In genomic region chr7:80051835-80052234, GRCm38 (mm10) we compare ENCODE assay signal across 11 mouse cellular contexts. TPM values are rescaled to one million over a fixed set of nuclear protein-coding genes. Genes with fewer than 3 reads are reported as not detected.
DNase-seq lines count a peak whose midpoint lies in the region; ATAC-seq and TF ChIP-seq lines count a peak whose summit lies in the region.
"Had no signal": no experiment of that assay in that cellular context is flagged by ENCODE, and none has a peak within 500 bp of the region (broad histone marks: within the 10 kb centered on the region; RNA-seq: fewer than 3 reads in every experiment).

No protein-coding gene starts in this region.

- intact Hi-C loops in heart, postnatal 10 days (cut with DNase I): loop anchor here (2.0 kb wide), 1 partner anchor 33 kb away; no protein-coding TSS in a partner anchor

- no peaks in the 10 kb centered on the region for H3K9me3 ChIP-seq in heart, embryonic 15.5 days (replicated peaks)
- H3K9me3 ChIP-seq in lung, embryonic 15.5 days: no peaks in the 10 kb centered on the region
- no peaks in the 10 kb centered on the region for H3K9me3 ChIP-seq in intestine, postnatal 0 days (ENCODE audit: control insufficient read depth)
- no peaks in the 10 kb centered on the region for H3K9me3 ChIP-seq in stomach, embryonic 14.5 days (ENCODE audit: control insufficient read depth, low read depth, low read length)
- H3K9me3 ChIP-seq: liver, embryonic 13.5 days had no signal

- H3K36me3 ChIP-seq in heart, embryonic 15.5 days: no peaks in the 10 kb centered on the region
- H3K36me3 ChIP-seq in lung, embryonic 15.5 days: no peaks in the 10 kb centered on the region
- no peaks in the 10 kb centered on the region for H3K36me3 ChIP-seq in intestine, postnatal 0 days (ENCODE audit: control insufficient read depth, insufficient read depth)
- no peaks in the 10 kb centered on the region; the same call in 1 of the 2 replicates for H3K36me3 ChIP-seq in stomach, embryonic 14.5 days (ENCODE audit: control insufficient read depth, insufficient read depth, low read length)
- H3K36me3 ChIP-seq: liver, embryonic 13.5 days had no signal

- no peak for DNase-seq in heart, postnatal 10 days
- DNase-seq in lung, postnatal 14 days: no peak
- no peak for DNase-seq in yolk sac, embryonic 10.5 days (ENCODE audit: low spot score)
- DNase-seq: cerebellum, adult 2 months; layer of hippocampus, postnatal 36 days; liver, embryonic 13.5 days had no signal

- H3K4me1 ChIP-seq in heart, embryonic 15.5 days (replicated peaks): peaks cover 58% of the 10 kb centered on the region
- H3K4me1 ChIP-seq in lung, embryonic 15.5 days: peaks cover 76% of the 10 kb centered on the region
- H3K4me1 ChIP-seq in intestine, postnatal 0 days (replicated peaks; ENCODE audit: control insufficient read depth, insufficient read depth, low read length): peaks cover 26% of the 10 kb centered on the region
- peaks cover 33% of the 10 kb centered on the region for H3K4me1 ChIP-seq in stomach, embryonic 14.5 days (ENCODE audit: control insufficient read depth, insufficient read depth, low read length)

- H3K4me3 ChIP-seq in heart, embryonic 15.5 days: no peak overlapping the region
- no peak overlapping the region for H3K4me3 ChIP-seq in lung, embryonic 15.5 days
- H3K4me3 ChIP-seq in intestine, postnatal 0 days (ENCODE audit: low read depth, low read length): no peak overlapping the region
- no peak overlapping the region for H3K4me3 ChIP-seq in stomach, embryonic 14.5 days (ENCODE audit: low read depth, low read length)
- H3K4me3 ChIP-seq: liver, embryonic 13.5 days had no signal

- H3K9ac ChIP-seq in heart, embryonic 15.5 days: no peak overlapping the region
- H3K9ac ChIP-seq in lung, embryonic 15.5 days: no peak overlapping the region
- H3K9ac ChIP-seq in intestine, postnatal 0 days (ENCODE audit: low read depth, low read length): no peak overlapping the region
- no peak overlapping the region for H3K9ac ChIP-seq in stomach, embryonic 14.5 days (replicated peaks; ENCODE audit: low read depth, low read length)
- H3K9ac ChIP-seq: liver, embryonic 13.5 days had no signal

- no peak; the same call in 1 of the 2 replicates for ATAC-seq in heart, embryonic 15.5 days (replicated peaks; ENCODE audit: insufficient number of reproducible peaks, insufficient read depth, low FRiP score, low read depth)
- no peak for ATAC-seq in lung, embryonic 15.5 days (ENCODE audit: borderline replicate concordance, extremely low read depth, low FRiP score, low TSS enrichment)
- ATAC-seq in intestine, postnatal 0 days: no peak
- ATAC-seq in stomach, embryonic 14.5 days (ENCODE audit: insufficient number of reproducible peaks, insufficient read depth, low FRiP score, low read depth): no peak

- WGBS in heart, embryonic 15.5 days: 34% methylated on average over 6 of the region's 6 CpGs
- WGBS in lung, embryonic 15.5 days: 28% methylated on average over 6 of the region's 6 CpGs
- 49% methylated on average over 6 of the region's 6 CpGs for WGBS in intestine, postnatal 0 days
- WGBS in stomach, embryonic 14.5 days: 37% methylated on average over 6 of the region's 6 CpGs

- no peak for TF ChIP-seq CTCF in intestine, postnatal 0 days (IDR thresholded peaks at IDR 0.05; ENCODE audit: low read depth)

- no peaks in the 10 kb centered on the region for H3K27me3 ChIP-seq in heart, embryonic 15.5 days
- no peaks in the 10 kb centered on the region for H3K27me3 ChIP-seq in lung, embryonic 15.5 days
- H3K27me3 ChIP-seq in intestine, postnatal 0 days (replicated peaks; ENCODE audit: control insufficient read depth, insufficient read depth, low read length): no peaks in the 10 kb centered on the region
- H3K27me3 ChIP-seq in stomach, embryonic 14.5 days (ENCODE audit: control insufficient read depth, insufficient read depth, low read length): no peaks in the 10 kb centered on the region
- H3K27me3 ChIP-seq: liver, embryonic 13.5 days had no signal

- H3K4me2 ChIP-seq in heart, embryonic 15.5 days: peak overlapping the region; percentile 45
- peak overlapping the region; percentile 25; the same call in 1 of the 2 replicates for H3K4me2 ChIP-seq in lung, embryonic 15.5 days
- no peak overlapping the region for H3K4me2 ChIP-seq in intestine, postnatal 0 days (replicated peaks; ENCODE audit: low read depth)
- H3K4me2 ChIP-seq in stomach, embryonic 14.5 days (replicated peaks; ENCODE audit: low read depth, low read length): no peak overlapping the region
- H3K4me2 ChIP-seq: liver, embryonic 13.5 days had no signal

- peak overlapping the region; percentile 72 for H3K27ac ChIP-seq in heart, embryonic 15.5 days
- peak overlapping the region; percentile 56 for H3K27ac ChIP-seq in lung, embryonic 15.5 days
- peak overlapping the region; percentile 41; the same call in 1 of the 2 replicates for H3K27ac ChIP-seq in intestine, postnatal 0 days (ENCODE audit: low read depth, low read length)
- H3K27ac ChIP-seq in stomach, embryonic 14.5 days (ENCODE audit: low read length): peak overlapping the region; percentile 48; the same call in 1 of the 2 replicates
- H3K27ac ChIP-seq: hindbrain, postnatal 0 days; liver, embryonic 13.5 days had no signal

RNA-seq across cellular contexts. Expression of gene Zfp710, which starts 27.2 kb away (rescaled TPM):
- polyA plus RNA-seq in heart, embryonic 15.5 days (2015; fragmentation: Nextera tagmentation; extraction: Ambion mirVana): 9.4 and 13.6 TPM in 2 replicates
- 10 to 100 TPM; 20.1 to 24.4 TPM for total RNA-seq in heart, postnatal 10 days (2021)
- polyA plus RNA-seq in lung, embryonic 15.5 days (2015; fragmentation: Nextera tagmentation; extraction: Ambion mirVana): 15.5 and 17.6 TPM in 2 replicates
- 8.5 and 9.4 TPM in 2 replicates for polyA plus RNA-seq in intestine, postnatal 0 days (2015; fragmentation: Nextera tagmentation; extraction: Ambion mirVana)
- 16.4 and 16.6 TPM in 2 replicates for polyA plus RNA-seq in stomach, embryonic 14.5 days (2014; fragmentation: Nextera tagmentation; extraction: Ambion mirVana)

Comparison
In these comparisons a context has a peak if more than half of its experiments do, and no peak if none do; other contexts are left out.
1. H3K4me2 ChIP-seq: peak in heart, embryonic 15.5 days (single experiment) and lung, embryonic 15.5 days (single experiment); none in intestine, postnatal 0 days (single experiment) and stomach, embryonic 14.5 days (single experiment).
2. Peak in every context shown above with its lines, with median percentiles within 50 percentile points of each other: H3K27ac ChIP-seq.